Mouse (Mus musculus): ENCODE results near the gene Rabgap1l. TPM values are rescaled to one million over a fixed set of nuclear protein-coding genes. Genes with fewer than 3 reads are reported as not detected.

Gene Rabgap1l
- polyA plus RNA-seq, 1 experiment: 37.1 TPM

GRCm38 (mm10) chr1:160277940-160278682, 514.9 kb downstream of the Rabgap1l start:
- no peaks in the 10 kb centered on the region for H3K9me3 ChIP-seq (replicated peaks; ENCODE audit: control insufficient read depth, insufficient read depth, low read length, poor library complexity, severe bottlenecking)
- H3K4me3 ChIP-seq (ENCODE audit: low read depth, low read length): no peak overlapping the region
- H3K4me1 ChIP-seq (ENCODE audit: control insufficient read depth, insufficient read depth, low read length): peaks cover 2% of the 10 kb centered on the region
- no peak for TF ChIP-seq POLR2A (IDR thresholded peaks at IDR 0.05; ENCODE audit: insufficient read depth, low read length)
- TF ChIP-seq EP300 (IDR thresholded peaks at IDR 0.05; ENCODE audit: insufficient read depth, low read depth, low read length): no peak
- TF ChIP-seq CTCF (IDR thresholded peaks at IDR 0.05; ENCODE audit: low read depth, low read length): no peak
- no peaks in the 10 kb centered on the region for H3K36me3 ChIP-seq (ENCODE audit: control insufficient read depth, insufficient read depth, low read length, poor library complexity, severe bottlenecking)
- H3K27me3 ChIP-seq (ENCODE audit: control insufficient read depth, insufficient read depth, low read length, poor library complexity, severe bottlenecking): no peaks in the 10 kb centered on the region
- H3K9ac ChIP-seq (ENCODE audit: low read depth, poor library complexity, severe bottlenecking): no peak overlapping the region
- no peak overlapping the region for H3K27ac ChIP-seq (ENCODE audit: insufficient read depth, low read length)

DNA sequence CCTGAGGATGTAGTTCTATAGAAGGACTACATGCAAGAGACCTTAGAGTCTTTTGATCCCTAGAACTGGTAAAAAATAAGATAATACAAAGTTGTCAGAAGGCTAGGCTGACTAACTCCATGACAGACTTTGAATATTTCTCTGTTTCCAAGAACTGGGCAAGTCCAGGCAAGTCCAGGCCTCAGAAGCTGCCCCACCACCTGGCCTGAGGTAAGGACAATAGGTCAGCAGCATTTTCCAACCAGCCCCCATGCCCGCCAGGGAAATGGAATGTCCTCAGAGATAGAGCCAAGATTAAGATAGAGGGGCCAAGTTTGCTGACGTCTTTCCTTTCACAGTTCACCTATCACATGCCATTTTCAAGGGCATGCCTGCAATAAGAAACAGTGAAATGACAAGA, 517.8 kb downstream of the Rabgap1l start:
- no peaks in the 10 kb centered on the region for H3K36me3 ChIP-seq (ENCODE audit: control insufficient read depth, insufficient read depth, low read length, poor library complexity, severe bottlenecking)
- no peaks in the 10 kb centered on the region for H3K27me3 ChIP-seq (ENCODE audit: control insufficient read depth, insufficient read depth, low read length, poor library complexity, severe bottlenecking)
- no peak overlapping the region for H3K4me3 ChIP-seq (ENCODE audit: low read depth, low read length)
- peaks cover 2% of the 10 kb centered on the region for H3K4me1 ChIP-seq (ENCODE audit: control insufficient read depth, insufficient read depth, low read length)
- H3K9me3 ChIP-seq (replicated peaks; ENCODE audit: control insufficient read depth, insufficient read depth, low read length, poor library complexity, severe bottlenecking): no peaks in the 10 kb centered on the region
- 0 out of 2 replicates have a peak overlapping the region, but pooled peaks have one; percentile 39 for H3K27ac ChIP-seq (ENCODE audit: insufficient read depth, low read length)
- H3K9ac ChIP-seq (ENCODE audit: low read depth, poor library complexity, severe bottlenecking): no peak overlapping the region
- no peak for TF ChIP-seq CTCF (IDR thresholded peaks at IDR 0.05; ENCODE audit: low read depth, low read length)
- no peak for TF ChIP-seq POLR2A (IDR thresholded peaks at IDR 0.05; ENCODE audit: insufficient read depth, low read length)
- peak; percentile 87 for TF ChIP-seq EP300 (IDR thresholded peaks at IDR 0.05; ENCODE audit: insufficient read depth, low read depth, low read length)

- Histone ChIP-seq H3K4me1 (ENCODE audit: control insufficient read depth, insufficient read depth, low read length) (peaks cover 2% of the 10 kb centered on the region), H3K4me3 (ENCODE audit: low read depth, low read length) (no peak overlapping the region), H3K36me3 (ENCODE audit: control insufficient read depth, insufficient read depth, low read length, poor library complexity, severe bottlenecking) (no peaks in the 10 kb centered on the region), H3K27ac (ENCODE audit: insufficient read depth, low read length) (no peak overlapping the region), H3K9ac (ENCODE audit: low read depth, poor library complexity, severe bottlenecking) (no peak overlapping the region), H3K9me3 (replicated peaks; ENCODE audit: control insufficient read depth, insufficient read depth, low read length, poor library complexity, severe bottlenecking) (no peaks in the 10 kb centered on the region), H3K27me3 (ENCODE audit: control insufficient read depth, insufficient read depth, low read length, poor library complexity, severe bottlenecking) (no peaks in the 10 kb centered on the region)
- no peak for TF ChIP-seq CTCF (IDR thresholded peaks at IDR 0.05; ENCODE audit: low read depth, low read length)
- no peak for TF ChIP-seq EP300 (IDR thresholded peaks at IDR 0.05; ENCODE audit: insufficient read depth, low read depth, low read length)
- no peak for TF ChIP-seq POLR2A (IDR thresholded peaks at IDR 0.05; ENCODE audit: insufficient read depth, low read length)
Observed at GRCm38 (mm10) chr1:160273133-160273743, 519.8 kb downstream of the Rabgap1l start.

- H3K27me3 ChIP-seq (ENCODE audit: control insufficient read depth, insufficient read depth, low read length, poor library complexity, severe bottlenecking): no peaks in the 10 kb centered on the region
- no peak overlapping the region for H3K4me3 ChIP-seq (ENCODE audit: low read depth, low read length)
- H3K9me3 ChIP-seq (replicated peaks; ENCODE audit: control insufficient read depth, insufficient read depth, low read length, poor library complexity, severe bottlenecking): no peaks in the 10 kb centered on the region
- H3K36me3 ChIP-seq (ENCODE audit: control insufficient read depth, insufficient read depth, low read length, poor library complexity, severe bottlenecking): no peaks in the 10 kb centered on the region
- H3K27ac ChIP-seq (ENCODE audit: insufficient read depth, low read length): no peak overlapping the region
- H3K9ac ChIP-seq (ENCODE audit: low read depth, poor library complexity, severe bottlenecking): no peak overlapping the region
- peaks cover 2% of the 10 kb centered on the region for H3K4me1 ChIP-seq (ENCODE audit: control insufficient read depth, insufficient read depth, low read length)
- no peak for TF ChIP-seq EP300 (IDR thresholded peaks at IDR 0.05; ENCODE audit: insufficient read depth, low read depth, low read length)
Observed at GRCm38 (mm10) chr1:160271282-160271967, 521.6 kb downstream of the Rabgap1l start.

DNA sequence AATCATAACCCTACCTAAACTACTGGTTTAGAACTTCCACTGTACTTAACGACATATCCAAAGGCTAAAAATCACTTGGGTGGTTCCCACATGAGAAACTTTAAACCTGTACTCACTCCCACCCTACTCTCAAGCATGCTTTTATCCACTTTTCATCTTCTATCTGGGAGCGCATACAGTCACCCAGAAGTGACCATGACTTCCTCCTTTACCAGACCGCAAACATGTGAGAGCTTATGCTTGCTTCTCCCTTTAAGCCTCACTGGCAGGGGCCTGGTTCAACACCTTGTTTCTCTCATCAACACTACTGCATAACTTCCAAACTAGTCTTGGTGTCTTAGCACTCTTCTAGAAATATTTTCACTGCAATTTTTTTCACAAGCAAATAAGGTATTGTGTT, 524.7 kb downstream of the Rabgap1l start:
- no peaks in the 10 kb centered on the region for H3K4me1 ChIP-seq (ENCODE audit: control insufficient read depth, insufficient read depth, low read length)
- H3K4me3 ChIP-seq (ENCODE audit: low read depth, low read length): no peak overlapping the region
- no peaks in the 10 kb centered on the region for H3K9me3 ChIP-seq (replicated peaks; ENCODE audit: control insufficient read depth, insufficient read depth, low read length, poor library complexity, severe bottlenecking)
- no peaks in the 10 kb centered on the region for H3K36me3 ChIP-seq (ENCODE audit: control insufficient read depth, insufficient read depth, low read length, poor library complexity, severe bottlenecking)
- TF ChIP-seq CTCF (IDR thresholded peaks at IDR 0.05; ENCODE audit: low read depth, low read length) (no peak), POLR2A (IDR thresholded peaks at IDR 0.05; ENCODE audit: insufficient read depth, low read length) (no peak), EP300 (IDR thresholded peaks at IDR 0.05; ENCODE audit: insufficient read depth, low read depth, low read length) (no peak)
- no peak overlapping the region for H3K9ac ChIP-seq (ENCODE audit: low read depth, poor library complexity, severe bottlenecking)
- no peak overlapping the region for H3K27ac ChIP-seq (ENCODE audit: insufficient read depth, low read length)
- H3K27me3 ChIP-seq (ENCODE audit: control insufficient read depth, insufficient read depth, low read length, poor library complexity, severe bottlenecking): no peaks in the 10 kb centered on the region
